Comparison of ENCODE assay signal across 9 mouse cellular contexts in the genomic region with DNA sequence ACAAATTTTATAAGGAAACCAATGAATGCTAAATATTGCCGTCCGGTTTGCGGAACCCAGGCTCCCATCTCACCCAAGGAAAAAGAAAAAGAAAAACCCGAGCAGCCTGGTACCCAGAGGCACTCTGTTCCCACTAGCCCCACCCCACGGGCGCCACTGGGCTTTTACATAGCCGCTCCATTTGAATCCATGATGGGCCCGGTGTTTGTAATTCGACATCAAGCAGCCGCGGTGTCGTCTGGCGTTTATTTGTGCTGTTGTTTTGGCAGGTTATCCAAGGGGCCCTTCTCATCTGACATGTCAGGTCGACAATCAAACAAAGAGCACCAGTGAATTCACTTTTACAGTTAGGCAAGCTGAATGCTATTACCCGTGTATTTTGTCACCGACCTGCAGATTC.
DNase-seq lines count a peak whose midpoint lies in the region; ATAC-seq lines count a peak whose summit lies in the region.
"Had no signal": no experiment of that assay in that cellular context is flagged by ENCODE, and none has a peak within 500 bp of the region (broad histone marks: within the 10 kb centered on the region; RNA-seq: fewer than 3 reads in every experiment).

No protein-coding gene starts in this region.

- H3K27me3 ChIP-seq in kidney, embryonic 15.5 days, result peaks cover 50% of the 10 kb centered on the region
- H3K27me3 ChIP-seq in embryonic facial prominence, embryonic 11.5 days (ENCODE audit: control insufficient read depth, insufficient read depth, low read length), result no peaks in the 10 kb centered on the region
- H3K27me3 ChIP-seq in hindbrain, embryonic 10.5 days (ENCODE audit: insufficient read depth, poor library complexity, severe bottlenecking), result peaks cover 10% of the 10 kb centered on the region; the same call in 1 of the 2 replicates
- no peaks in the 10 kb centered on the region for H3K27me3 ChIP-seq in midbrain, embryonic 14.5 days (ENCODE audit: control insufficient read depth, insufficient read depth, low read length)

- no peak for DNase-seq in kidney, adult 9 months
- peak; percentile 38 for DNase-seq in embryonic facial prominence, embryonic 11.5 days (ENCODE audit: low spot score)
- peak; percentile 30 for DNase-seq in hindbrain, embryonic 10.5 days (ENCODE audit: low spot score)
- DNase-seq in midbrain, embryonic 14.5 days, result peak; percentile 73
- no peak for DNase-seq in adrenal gland, postnatal 25 days
- DNase-seq in MN1 (ENCODE audit: low spot score), result no peak
- DNase-seq in ovary, adult 18-20 months (ENCODE audit: low spot score), result no peak

- H3K4me1 ChIP-seq in kidney, embryonic 15.5 days, result peaks cover 14% of the 10 kb centered on the region
- 0 out of 2 replicates have a peak, but pooled peaks cover 3% of the 10 kb centered on the region for H3K4me1 ChIP-seq in embryonic facial prominence, embryonic 11.5 days (ENCODE audit: control insufficient read depth, insufficient read depth, low read length)
- peaks cover 10% of the 10 kb centered on the region for H3K4me1 ChIP-seq in hindbrain, embryonic 10.5 days (replicated peaks)
- H3K4me1 ChIP-seq in midbrain, embryonic 14.5 days (ENCODE audit: control insufficient read depth, insufficient read depth, low read length), result peaks cover 14% of the 10 kb centered on the region

- WGBS in kidney, embryonic 15.5 days, result 17% methylated on average over 16 of the region's 16 CpGs
- WGBS in embryonic facial prominence, embryonic 11.5 days, result 20% methylated on average over 16 of the region's 16 CpGs
- WGBS in hindbrain, embryonic 10.5 days, result 24% methylated on average over 16 of the region's 16 CpGs
- 13% methylated on average over 16 of the region's 16 CpGs for WGBS in midbrain, embryonic 14.5 days

- H3K9me3 ChIP-seq in kidney, embryonic 15.5 days (replicated peaks), result no peaks in the 10 kb centered on the region
- no peaks in the 10 kb centered on the region for H3K9me3 ChIP-seq in embryonic facial prominence, embryonic 11.5 days (replicated peaks; ENCODE audit: control insufficient read depth, low read length)
- H3K9me3 ChIP-seq in hindbrain, embryonic 10.5 days, result no peaks in the 10 kb centered on the region
- no peaks in the 10 kb centered on the region for H3K9me3 ChIP-seq in midbrain, embryonic 14.5 days (ENCODE audit: control insufficient read depth, low read length)

- peak overlapping the region; percentile 42 for H3K4me2 ChIP-seq in kidney, embryonic 15.5 days
- peak overlapping the region; percentile 23 for H3K4me2 ChIP-seq in embryonic facial prominence, embryonic 11.5 days (ENCODE audit: low read depth, low read length)
- H3K4me2 ChIP-seq in midbrain, embryonic 14.5 days (ENCODE audit: low read length), result peak overlapping the region; percentile 49

- H3K9ac ChIP-seq in kidney, embryonic 15.5 days, result no peak overlapping the region
- H3K9ac ChIP-seq in embryonic facial prominence, embryonic 11.5 days (replicated peaks; ENCODE audit: low read length), result peak overlapping the region; percentile 29
- H3K9ac ChIP-seq in midbrain, embryonic 14.5 days (replicated peaks; ENCODE audit: low read length), result peak overlapping the region; percentile 38; the same call in 1 of the 2 replicates

- H3K4me3 ChIP-seq in kidney, embryonic 15.5 days (replicated peaks), result peak overlapping the region; percentile 17
- H3K4me3 ChIP-seq in embryonic facial prominence, embryonic 11.5 days (ENCODE audit: low read depth, low read length), result no peak overlapping the region
- peak overlapping the region; percentile 18; the same call in 1 of the 2 replicates for H3K4me3 ChIP-seq in hindbrain, embryonic 10.5 days
- peak overlapping the region; percentile 12; the same call in 1 of the 2 replicates for H3K4me3 ChIP-seq in midbrain, embryonic 14.5 days (replicated peaks; ENCODE audit: low read depth, low read length)

- H3K36me3 ChIP-seq in kidney, embryonic 15.5 days, result no peaks in the 10 kb centered on the region
- H3K36me3 ChIP-seq in embryonic facial prominence, embryonic 11.5 days (replicated peaks; ENCODE audit: control insufficient read depth, insufficient read depth, low read depth, low read length), result no peaks in the 10 kb centered on the region
- no peaks in the 10 kb centered on the region for H3K36me3 ChIP-seq in hindbrain, embryonic 10.5 days
- H3K36me3 ChIP-seq in midbrain, embryonic 14.5 days (ENCODE audit: control insufficient read depth, insufficient read depth, low read length), result no peaks in the 10 kb centered on the region

- H3K27ac ChIP-seq in kidney, embryonic 15.5 days, result no peak overlapping the region
- no peak overlapping the region for H3K27ac ChIP-seq in embryonic facial prominence, embryonic 11.5 days (replicated peaks; ENCODE audit: low read depth, low read length)
- 0 out of 2 replicates have a peak overlapping the region, but pooled peaks have one; percentile 35 for H3K27ac ChIP-seq in hindbrain, embryonic 10.5 days
- peak overlapping the region; percentile 20; the same call in 1 of the 2 replicates for H3K27ac ChIP-seq in midbrain, embryonic 14.5 days (replicated peaks; ENCODE audit: low read depth, low read length)

- no peak for ATAC-seq in kidney, embryonic 15.5 days (replicated peaks; ENCODE audit: low FRiP score)
- ATAC-seq in embryonic facial prominence, embryonic 11.5 days (replicated peaks; ENCODE audit: insufficient number of reproducible peaks, low FRiP score, low TSS enrichment, low read depth), result no peak
- no peak for ATAC-seq in midbrain, embryonic 14.5 days (ENCODE audit: low FRiP score, low TSS enrichment)
- ATAC-seq: inflammation-experienced regulatory T-cells, adult 6 months had no signal

Comparison
In these comparisons a context has a peak if more than half of its experiments do, and no peak if none do; other contexts are left out.
1. H3K27ac ChIP-seq: peak in hindbrain, embryonic 10.5 days (single experiment) and midbrain, embryonic 14.5 days (single experiment); none in kidney, embryonic 15.5 days (single experiment) and embryonic facial prominence, embryonic 11.5 days (single experiment).
2. DNase-seq: peak in embryonic facial prominence, embryonic 11.5 days (single experiment), hindbrain, embryonic 10.5 days (single experiment) and midbrain, embryonic 14.5 days (single experiment); none in kidney, adult 9 months (single experiment), adrenal gland, postnatal 25 days (single experiment), MN1 (single experiment) and ovary, adult 18-20 months (single experiment).
3. Peak in every context shown above with its lines, with median percentiles within 50 percentile points of each other: H3K4me2 ChIP-seq.